Mouse (Mus musculus) hindbrain, embryonic 14.5 days (tissue): ENCODE data around the gene Mt2. TPM values are rescaled to one million over a fixed set of nuclear protein-coding genes. Genes with fewer than 3 reads are reported as not detected.

Experiments
- ATAC-seq: fragments of 200-750 bp; cut with Nextera tagmentation; 2 replicates; pipeline ENCODE4 v1.8.0; 2017; ENCODE audit warnings: moderate number of reproducible peaks, mild to moderate bottlenecking, moderate TSS enrichment, moderate library complexity; ENCODE audit not compliant: low FRiP score
- DNase-seq: peaks from one replicate; pipeline ENCODE4 v3.0.0-alpha.2; 2015; ENCODE audit warnings: low spot score
- H3K27ac ChIP-seq: fragments of 300-500 bp; sonication (generic); 2 replicates; pipeline ENCODE4 v1.5.1; 2014; ENCODE audit warnings: mild to moderate bottlenecking, moderate library complexity
- H3K27me3 ChIP-seq: fragments of 300-500 bp; sonication (generic); 2 replicates; pipeline ENCODE4 v1.6.1; 2014; ENCODE audit warnings: mild to moderate bottlenecking, low read length, mixed read lengths; ENCODE audit not compliant: control insufficient read depth, insufficient read depth
- H3K36me3 ChIP-seq: fragments of 300-500 bp; sonication (generic); replicated peaks from 2 replicates; pipeline ENCODE4 v1.6.1; 2014; ENCODE audit not compliant: control insufficient read depth, insufficient read depth
- H3K4me1 ChIP-seq: fragments of 300-500 bp; sonication (generic); replicated peaks from 2 replicates; pipeline ENCODE4 v1.6.1; 2014; ENCODE audit warnings: antibody characterized with exemption, low read length, mixed read lengths; ENCODE audit not compliant: control insufficient read depth, insufficient read depth
- H3K4me2 ChIP-seq: fragments of 300-500 bp; sonication (generic); replicated peaks from 2 replicates; pipeline ENCODE4 v1.6.1; 2014; ENCODE audit warnings: mild to moderate bottlenecking, moderate library complexity
- H3K4me3 ChIP-seq: fragments of 300-500 bp; sonication (generic); replicated peaks from 2 replicates; pipeline ENCODE4 v1.5.1; 2014; ENCODE audit warnings: mild to moderate bottlenecking, low read length
- H3K9ac ChIP-seq: fragments of 300-500 bp; sonication (generic); 2 replicates; pipeline ENCODE4 v1.6.1; 2014
- H3K9me3 ChIP-seq: fragments of 300-500 bp; sonication (generic); 2 replicates; pipeline ENCODE4 v1.6.1; 2016; ENCODE audit warnings: low read length; ENCODE audit not compliant: control insufficient read depth
- WGBS: fragments of 180-500 bp; shearing (Covaris S2); extraction: QIAGEN DNeasy Blood & Tissue Kit; methylation state at CpG from one replicate; pipeline ENCODE4 v1.1.7; 2014; 5-methylcytosine and 5-hydroxymethylcytosine counted together
- polyA plus RNA-seq: library from polyadenylated mRNA; unstranded; fragments of >200 nt; fragmentation: Nextera tagmentation; extraction: Ambion mirVana; gene quantifications from 2 replicates; pipeline ENCODE4 v1.2.1, GENCODE M21; 2014

Mt2 gene
- polyA plus RNA-seq, 1 experiment from 2014 or later: 16.9 TPM

DNA sequence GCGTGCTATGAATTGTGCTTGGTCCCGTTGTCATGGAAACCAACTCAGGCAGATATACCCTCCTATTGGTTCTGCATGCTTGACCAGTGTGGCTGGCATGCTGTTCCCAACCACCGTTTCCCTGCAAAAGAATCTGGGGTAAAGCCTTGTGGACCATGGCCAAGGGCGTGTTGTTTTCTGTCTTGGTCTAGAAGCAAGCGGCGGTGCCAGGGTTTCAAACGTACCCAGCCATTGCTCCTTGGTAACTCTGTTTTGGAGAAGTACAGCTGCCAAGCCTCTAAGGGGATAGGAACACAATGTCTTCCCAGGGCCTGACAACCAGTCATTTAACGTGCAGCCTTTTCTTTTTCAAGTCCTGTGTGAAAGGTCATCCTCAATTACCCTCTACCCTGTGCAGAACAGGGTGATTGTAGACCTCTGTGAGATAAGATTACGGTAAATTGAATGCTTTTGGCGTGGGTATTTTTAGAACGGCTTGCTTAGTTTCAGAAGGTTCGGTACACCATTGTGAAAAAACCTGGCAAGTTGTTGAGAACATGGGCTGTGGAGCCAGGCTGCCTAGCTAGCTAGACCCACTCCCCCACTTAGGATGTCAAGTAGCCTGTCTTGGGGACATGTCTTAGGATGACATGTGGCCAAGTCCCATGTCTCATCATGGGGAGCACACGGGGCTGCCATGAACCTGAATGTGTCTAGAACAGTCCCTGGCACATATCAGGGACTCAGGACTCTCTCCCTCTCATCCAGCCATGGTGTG lies 17.0 kb downstream of the Mt2 start:
- ATAC-seq: peak; percentile 63; the same call in 1 of the 2 replicates
- Histone ChIP-seq H3K4me2 (no peak overlapping the region), H3K4me1 (peaks cover 15% of the 10 kb centered on the region), H3K4me3 (no peak overlapping the region), H3K36me3 (no peaks in the 10 kb centered on the region), H3K27ac (no peak overlapping the region), H3K9ac (no peak overlapping the region), H3K9me3 (no peaks in the 10 kb centered on the region), H3K27me3 (peaks cover 40% of the 10 kb centered on the region)
- WGBS: 47% methylated on average over 13 of the region's 13 CpGs
- DNase-seq: peak; percentile 63

DNA sequence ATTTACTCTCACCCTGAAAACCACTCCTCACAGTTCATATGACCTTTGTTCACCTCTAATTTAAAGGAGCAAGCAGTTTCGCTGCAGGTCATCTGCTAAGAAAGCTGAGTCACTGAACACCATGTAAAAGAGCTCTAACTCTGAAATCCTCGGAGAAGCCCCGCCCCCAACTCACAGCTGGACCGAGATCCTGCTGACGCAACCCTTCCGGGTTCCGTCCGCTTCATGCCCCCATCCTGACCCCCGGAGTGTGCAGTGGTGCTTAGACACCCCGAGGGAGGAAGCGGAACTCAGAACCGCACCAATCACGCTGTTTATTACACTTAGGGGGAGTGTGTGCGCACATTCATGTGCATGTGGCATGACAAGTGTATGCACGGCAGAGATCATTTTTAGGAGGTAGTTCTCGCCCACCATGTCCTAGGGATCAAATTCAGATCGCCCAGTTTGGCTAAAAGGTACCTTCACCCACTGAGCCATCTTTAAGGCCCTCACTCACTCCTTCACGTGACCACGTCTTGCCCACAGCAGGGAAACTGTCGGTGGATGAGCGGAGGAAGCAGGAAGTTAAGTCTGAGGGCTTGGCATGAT lies 18.7 kb downstream of the Mt2 start:
- 25% methylated on average over 21 of the region's 21 CpGs for WGBS

DNA sequence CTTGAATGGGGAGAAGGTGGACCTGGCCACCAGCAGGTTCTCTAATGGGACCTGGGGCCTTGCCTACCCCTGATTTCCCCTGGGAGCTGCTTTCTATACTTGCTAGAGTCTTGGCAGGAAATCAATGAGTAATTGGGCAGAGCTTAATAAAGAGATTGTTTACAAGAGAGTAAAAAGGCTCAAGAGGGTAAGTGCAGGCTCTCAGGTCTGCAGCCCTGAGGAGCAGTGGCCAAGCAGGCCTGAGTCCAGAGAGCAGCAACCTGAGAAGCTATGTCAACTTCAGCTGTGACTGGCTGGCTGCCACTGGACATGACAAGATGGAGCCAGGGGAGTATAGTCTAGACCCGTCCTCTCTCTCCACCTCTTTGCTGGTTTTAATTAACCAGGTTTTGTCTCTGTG lies 20.5 kb downstream of the Mt2 start:
- Histone ChIP-seq H3K27ac (no peak overlapping the region), H3K4me3 (no peak overlapping the region), H3K27me3 (peaks cover 6% of the 10 kb centered on the region; the same call in 1 of the 2 replicates), H3K4me1 (0 out of 2 replicates have a peak, but pooled peaks cover 3% of the 10 kb centered on the region), H3K4me2 (no peak overlapping the region), H3K9me3 (no peaks in the 10 kb centered on the region), H3K36me3 (no peaks in the 10 kb centered on the region), H3K9ac (no peak overlapping the region)
- no peak for DNase-seq
- ATAC-seq: no peak
- 57% methylated on average over 1 of the region's 1 CpGs for WGBS

More for the DNA sequence above, 18.7 kb downstream of the Mt2 start:
- Histone ChIP-seq H3K27me3 (peaks cover 24% of the 10 kb centered on the region), H3K36me3 (no peaks in the 10 kb centered on the region), H3K9me3 (no peaks in the 10 kb centered on the region), H3K9ac (no peak overlapping the region), H3K4me2 (peak overlapping the region; percentile 44), H3K4me3 (peak overlapping the region; percentile 18), H3K4me1 (peaks cover 15% of the 10 kb centered on the region), H3K27ac (no peak overlapping the region)
- ATAC-seq: no peak
- DNase-seq: no peak

DNA sequence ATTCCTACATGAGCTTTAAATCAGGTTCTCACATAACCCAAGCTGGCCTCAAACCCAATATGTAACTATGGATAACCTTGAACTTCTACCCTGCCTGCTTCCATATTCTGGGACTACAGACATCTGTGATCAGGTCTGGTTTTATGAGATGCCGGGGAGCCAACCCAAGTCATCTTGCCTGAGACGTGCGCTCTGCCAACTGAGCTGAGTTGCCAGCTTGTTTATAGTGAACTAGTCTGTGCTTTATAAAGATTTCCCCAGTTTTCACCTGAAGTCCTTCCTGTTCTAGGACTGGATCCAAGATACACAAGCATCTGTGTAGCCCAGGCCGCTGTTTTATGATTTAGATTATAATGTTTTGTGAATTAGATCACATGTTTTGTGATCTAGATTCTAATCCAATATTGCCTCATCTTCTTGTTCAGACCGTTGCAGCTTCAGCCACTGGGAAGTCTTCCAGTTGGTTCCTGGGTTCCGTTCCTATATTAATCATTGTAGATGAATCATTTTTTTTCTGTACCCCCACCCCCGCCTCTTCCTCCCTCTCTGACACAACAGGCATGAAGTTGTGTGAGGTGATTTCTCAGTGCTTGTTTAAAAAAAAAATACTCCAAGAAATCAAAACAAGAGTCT lies 22.2 kb downstream of the Mt2 start:
- 0 out of 2 replicates have a peak, but pooled peaks cover 3% of the 10 kb centered on the region for H3K4me1 ChIP-seq
- H3K9me3 ChIP-seq: no peaks in the 10 kb centered on the region
- H3K4me3 ChIP-seq: no peak overlapping the region
- whole genome bisulfite sequencing: 87% methylated on average over 7 of the region's 7 CpGs
- no peaks in the 10 kb centered on the region for H3K27me3 ChIP-seq
- no peaks in the 10 kb centered on the region for H3K36me3 ChIP-seq
- DNase-seq (no peak), ATAC-seq (no peak)
- H3K4me2 ChIP-seq: no peak overlapping the region
- H3K27ac ChIP-seq: no peak overlapping the region
- H3K9ac ChIP-seq: no peak overlapping the region

DNA sequence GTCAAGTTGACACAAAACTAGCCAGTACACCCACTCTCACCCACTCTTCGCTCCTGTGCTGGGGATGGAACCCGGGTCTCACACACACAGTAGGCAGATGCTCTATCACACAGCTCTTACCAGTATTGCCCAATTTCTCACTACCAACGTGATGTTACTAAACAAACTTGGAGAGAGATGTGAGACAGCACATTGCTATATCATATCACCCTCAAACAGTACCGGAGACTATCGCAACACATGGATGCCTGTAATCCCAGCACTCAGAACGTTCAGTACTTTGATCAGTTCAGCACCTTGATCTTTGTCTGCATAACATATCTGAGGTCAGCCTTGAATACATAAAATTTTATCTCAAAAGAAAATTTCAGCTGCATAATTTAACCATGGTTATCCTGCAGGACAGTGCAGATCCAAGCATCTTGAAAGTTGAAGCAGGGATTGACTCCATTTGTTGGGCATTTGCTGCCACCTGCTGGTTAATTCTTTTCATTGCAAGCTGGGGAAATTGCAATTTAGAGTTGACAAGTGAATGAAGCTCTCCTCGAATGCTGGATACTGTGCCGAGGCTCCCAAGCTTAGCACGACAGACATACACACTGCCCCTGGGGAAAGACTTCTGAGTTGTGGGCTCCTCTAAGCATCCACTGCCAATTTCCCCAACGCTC lies 26.9 kb downstream of the Mt2 start:
- DNase-seq: peak; percentile 93
- no peak overlapping the region for H3K27ac ChIP-seq
- no peaks in the 10 kb centered on the region for H3K4me1 ChIP-seq
- no peaks in the 10 kb centered on the region for H3K36me3 ChIP-seq
- no peak overlapping the region for H3K4me3 ChIP-seq
- ATAC-seq: no peak
- H3K9ac ChIP-seq: no peak overlapping the region
- H3K4me2 ChIP-seq: no peak overlapping the region
- H3K9me3 ChIP-seq: no peaks in the 10 kb centered on the region
- no peaks in the 10 kb centered on the region for H3K27me3 ChIP-seq
- 47% methylated on average over 10 of the region's 10 CpGs for WGBS

DNA sequence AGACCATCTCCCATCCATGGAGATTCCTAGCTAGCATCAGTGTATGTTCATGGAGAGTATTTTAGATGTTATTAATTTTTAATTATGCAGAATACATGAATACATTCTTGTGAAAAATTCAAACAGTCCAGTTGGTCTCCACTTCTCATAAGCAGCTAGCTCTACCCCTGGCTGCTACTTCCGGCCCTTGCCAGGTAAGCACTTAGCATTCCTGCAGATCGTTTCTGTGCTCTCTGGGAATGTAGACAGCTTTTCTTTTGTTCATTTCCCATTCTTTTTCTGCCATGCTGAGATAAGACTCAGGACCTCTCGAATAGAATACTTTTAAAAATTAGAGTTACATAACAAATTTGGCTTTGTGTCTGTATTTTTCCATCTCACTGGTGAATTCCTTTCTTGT lies 31.6 kb downstream of the Mt2 start:
- H3K9ac ChIP-seq: no peak overlapping the region
- H3K4me1 ChIP-seq: no peaks in the 10 kb centered on the region
- H3K4me2 ChIP-seq: no peak overlapping the region
- H3K27me3 ChIP-seq: no peaks in the 10 kb centered on the region
- no peak overlapping the region for H3K27ac ChIP-seq
- H3K36me3 ChIP-seq: no peaks in the 10 kb centered on the region
- H3K9me3 ChIP-seq: no peaks in the 10 kb centered on the region
- 75% methylated on average over 3 of the region's 3 CpGs for WGBS
- no peak for ATAC-seq
- DNase-seq: no peak
- no peak overlapping the region for H3K4me3 ChIP-seq

DNA sequence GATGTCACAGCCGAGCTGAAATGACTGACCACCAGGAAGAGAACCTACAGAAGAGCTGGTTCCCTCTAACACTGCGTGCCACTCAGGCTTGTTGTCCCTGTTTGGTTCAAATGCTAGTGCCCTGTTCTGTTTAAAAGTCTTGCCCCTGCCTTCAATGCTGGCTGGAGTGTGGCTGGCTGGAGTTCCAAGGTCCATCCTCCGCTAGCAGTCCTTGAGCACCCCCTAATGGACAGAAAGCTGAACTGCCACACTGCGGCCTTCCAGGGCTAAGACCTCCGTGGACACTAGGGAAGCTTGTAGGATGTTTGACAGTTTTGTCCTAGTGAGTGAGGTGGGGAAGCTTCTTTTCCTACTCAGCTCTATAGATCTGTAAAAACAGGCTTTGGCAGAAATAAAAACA lies 33.3 kb downstream of the Mt2 start:
- no peaks in the 10 kb centered on the region for H3K9me3 ChIP-seq
- peak; percentile 37; the same call in 1 of the 2 replicates for ATAC-seq
- H3K27me3 ChIP-seq: no peaks in the 10 kb centered on the region
- H3K27ac ChIP-seq: no peak overlapping the region
- peak; percentile 81 for DNase-seq
- no peak overlapping the region for H3K4me3 ChIP-seq
- no peaks in the 10 kb centered on the region for H3K36me3 ChIP-seq
- no peak overlapping the region for H3K4me2 ChIP-seq
- 18% methylated on average over 5 of the region's 5 CpGs for WGBS
- no peaks in the 10 kb centered on the region for H3K4me1 ChIP-seq
- no peak overlapping the region for H3K9ac ChIP-seq

DNA sequence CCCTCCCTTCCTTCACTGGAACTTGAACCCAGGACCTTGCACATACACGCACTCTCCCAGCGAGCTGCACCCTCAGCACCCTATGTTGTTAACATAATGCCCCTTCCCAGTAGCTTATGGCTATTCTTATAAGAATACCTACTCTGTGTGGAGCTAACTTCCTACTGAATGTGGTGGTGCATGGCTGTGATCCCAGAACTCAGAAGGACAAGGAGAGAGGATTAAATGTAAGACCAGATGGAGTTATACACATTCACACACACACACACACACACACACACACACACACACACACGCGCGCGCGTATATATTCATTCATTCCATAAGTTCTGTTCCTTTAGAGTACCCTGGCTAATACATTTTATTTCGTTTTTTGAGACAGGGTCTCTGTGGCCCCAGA lies 33.8 kb downstream of the Mt2 start:
- H3K27ac ChIP-seq: no peak overlapping the region
- ATAC-seq: no peak
- H3K27me3 ChIP-seq: no peaks in the 10 kb centered on the region
- no peaks in the 10 kb centered on the region for H3K4me1 ChIP-seq
- H3K36me3 ChIP-seq: no peaks in the 10 kb centered on the region
- H3K9ac ChIP-seq: no peak overlapping the region
- no peaks in the 10 kb centered on the region for H3K9me3 ChIP-seq
- WGBS: 85% methylated on average over 8 of the region's 8 CpGs
- H3K4me3 ChIP-seq: no peak overlapping the region
- H3K4me2 ChIP-seq: no peak overlapping the region
- no peak for DNase-seq

DNA sequence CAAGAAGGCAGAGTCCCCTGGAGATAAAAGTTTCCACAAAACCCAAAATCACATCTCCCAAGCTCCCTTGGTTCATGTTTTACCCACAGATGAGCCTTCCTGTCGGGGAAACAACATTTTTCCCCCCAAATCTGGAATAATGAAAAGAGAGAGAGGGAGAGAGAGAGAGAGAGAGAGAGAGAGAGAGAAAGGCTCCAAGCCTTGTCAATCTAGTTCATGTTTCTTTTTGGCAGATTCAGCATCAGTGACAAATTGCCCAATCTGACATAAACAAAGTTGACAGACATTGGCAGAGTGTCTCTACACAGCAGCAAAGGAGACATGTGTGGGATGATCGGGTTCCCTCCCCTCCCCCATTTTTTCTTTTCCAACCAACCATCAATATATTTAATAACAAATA lies 35.0 kb downstream of the Mt2 start:
- no peaks in the 10 kb centered on the region for H3K4me1 ChIP-seq
- H3K36me3 ChIP-seq: no peaks in the 10 kb centered on the region
- H3K4me2 ChIP-seq: no peak overlapping the region
- no peak for ATAC-seq
- H3K27ac ChIP-seq: no peak overlapping the region
- H3K9me3 ChIP-seq: no peaks in the 10 kb centered on the region
- H3K9ac ChIP-seq: no peak overlapping the region
- no peak overlapping the region for H3K4me3 ChIP-seq
- DNase-seq: no peak
- H3K27me3 ChIP-seq: no peaks in the 10 kb centered on the region
- 83% methylated on average over 2 of the region's 2 CpGs for WGBS
